Mouse (Mus musculus): ENCODE results near the gene Nab2.

- no peak for TF ChIP-seq CTCF (IDR thresholded peaks at IDR 0.05; ENCODE audit: low read depth)
- TF ChIP-seq EP300 (IDR thresholded peaks at IDR 0.05; ENCODE audit: low read depth): no peak
These were observed 15.3 kb downstream of the Nab2 start for GRCm38 (mm10) chr10:127652906-127653638.

All from liver, embryonic 14.5 days (tissue).